Mouse (Mus musculus): ENCODE measurements around the gene Olfr350. TPM values are rescaled to one million over a fixed set of nuclear protein-coding genes. Genes with fewer than 3 reads are reported as not detected.

Gene Olfr350
- total RNA-seq (2014; fragmentation: Nextera tagmentation) (not detected in 2 replicates), total RNA-seq (2017) (not detected in 2 replicates)

DNA sequence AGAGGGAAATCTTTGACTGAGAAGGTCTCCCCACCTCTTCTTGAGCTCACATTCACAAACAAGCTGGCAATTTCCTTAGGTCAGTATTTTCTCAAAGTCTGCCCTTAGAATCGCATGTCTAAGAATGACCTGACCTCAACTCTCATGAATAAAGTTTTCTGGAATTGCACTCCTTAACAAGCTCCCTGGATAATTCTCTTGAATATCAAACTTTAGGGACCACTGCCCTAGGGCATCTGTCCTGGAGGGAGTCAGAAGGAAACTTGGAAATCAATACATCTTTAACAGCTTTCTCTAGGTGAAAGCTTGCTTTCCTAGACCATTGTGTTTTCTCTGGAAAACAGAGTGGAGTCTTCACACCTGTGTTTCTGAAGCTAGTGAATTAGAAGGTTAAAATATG lies at the start of gene Olfr350:
Olfr350 (plus strand) TSS at position 301 of the 400 bp plus-strand sequence.
- ATAC-seq (replicated peaks; ENCODE audit: poor library complexity, severe bottlenecking) = no peak

DNA sequence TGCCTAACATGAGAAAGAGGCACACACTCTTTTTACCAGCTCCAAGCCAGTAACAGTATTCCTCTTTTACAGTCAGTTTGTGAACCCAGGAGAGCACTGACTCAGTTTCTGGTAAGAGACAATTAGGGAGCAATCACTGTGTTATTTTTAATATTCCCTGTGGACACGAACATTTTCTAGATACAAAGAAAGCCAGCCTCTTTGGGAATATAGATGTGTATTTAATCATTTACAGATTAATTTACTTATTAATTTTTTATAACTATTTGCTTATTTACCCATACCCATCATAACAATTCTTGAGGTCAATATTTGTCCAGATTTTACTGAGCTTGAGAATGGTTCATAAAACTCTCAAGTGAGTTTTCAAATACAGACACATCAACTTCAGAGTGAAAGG lies 29.2 kb upstream of the Olfr350 start, which contains the start of gene Olfr3:
Olfr3 (minus strand) TSS at position 101 of the 400 bp plus-strand sequence.
- no peak for ATAC-seq (replicated peaks; ENCODE audit: poor library complexity, severe bottlenecking)

DNA sequence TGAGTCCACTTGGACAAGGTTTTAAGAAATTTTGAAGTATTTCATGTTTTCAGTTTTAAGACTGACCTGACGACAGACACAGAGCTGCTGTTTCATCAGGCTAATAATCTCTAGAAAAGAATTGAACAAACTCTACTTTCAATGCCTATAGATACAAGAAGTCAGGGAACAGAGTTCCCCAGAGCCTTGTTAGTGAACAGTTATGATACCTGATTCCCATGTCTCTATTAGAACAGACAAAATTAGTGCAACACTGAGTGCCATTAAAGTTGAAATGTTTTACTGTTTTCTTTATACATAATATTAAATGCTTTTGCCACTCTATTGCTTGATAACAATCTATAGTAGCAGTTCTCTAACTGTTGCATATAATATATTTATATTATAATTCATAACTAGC lies 16.4 kb downstream of the Olfr350 start, which contains the start of gene Olfr351:
Olfr351 (minus strand) TSS at position 101 of the 400 bp plus-strand sequence.
- ATAC-seq (replicated peaks; ENCODE audit: poor library complexity, severe bottlenecking) = no peak

DNA sequence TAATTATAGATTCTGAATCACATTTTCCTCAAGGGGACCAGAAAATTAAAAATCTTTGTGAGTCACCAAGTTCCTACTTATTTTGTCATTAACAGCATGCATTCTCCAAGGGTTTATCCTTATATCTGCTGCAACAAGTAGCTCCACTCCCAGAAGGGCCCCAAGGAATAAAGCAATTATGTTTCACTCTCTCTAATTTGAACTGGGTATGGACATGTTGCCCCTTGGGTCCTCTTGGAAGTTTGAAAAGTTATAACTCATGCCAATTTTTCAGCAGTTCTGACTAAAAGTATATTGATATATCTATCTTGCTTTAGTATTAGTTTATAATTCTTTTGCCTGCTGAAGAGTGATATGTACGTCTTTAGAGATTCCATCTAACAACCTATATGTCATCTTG lies 22.1 kb downstream of the Olfr350 start, which contains the start of gene Olfr352:
Olfr352 (plus strand) TSS at position 301 of the 400 bp plus-strand sequence.
- ATAC-seq (replicated peaks; ENCODE audit: poor library complexity, severe bottlenecking) = no peak

DNA sequence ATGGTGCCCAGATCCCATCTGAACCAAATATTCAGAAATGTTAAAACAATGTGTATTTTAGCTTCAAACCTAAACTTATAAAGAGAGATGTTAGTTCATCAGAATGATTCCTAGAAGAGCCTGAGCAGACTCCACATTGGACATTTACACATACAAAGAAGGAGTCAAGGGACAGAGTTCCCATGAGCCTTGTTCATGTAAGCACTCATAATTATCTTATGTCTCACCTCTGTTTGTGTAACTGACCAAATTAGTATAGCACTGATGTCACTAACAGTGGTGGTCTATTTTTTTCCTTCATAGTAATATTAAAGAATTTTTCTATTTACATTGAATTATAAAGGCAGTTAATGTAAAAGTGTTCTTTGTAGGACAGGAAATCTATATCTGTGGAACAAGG lies 46.7 kb downstream of the Olfr350 start, which contains the start of gene Olfr353:
Olfr353 (minus strand) TSS at position 101 of the 400 bp plus-strand sequence.
- ATAC-seq (replicated peaks; ENCODE audit: poor library complexity, severe bottlenecking) = no peak

DNA sequence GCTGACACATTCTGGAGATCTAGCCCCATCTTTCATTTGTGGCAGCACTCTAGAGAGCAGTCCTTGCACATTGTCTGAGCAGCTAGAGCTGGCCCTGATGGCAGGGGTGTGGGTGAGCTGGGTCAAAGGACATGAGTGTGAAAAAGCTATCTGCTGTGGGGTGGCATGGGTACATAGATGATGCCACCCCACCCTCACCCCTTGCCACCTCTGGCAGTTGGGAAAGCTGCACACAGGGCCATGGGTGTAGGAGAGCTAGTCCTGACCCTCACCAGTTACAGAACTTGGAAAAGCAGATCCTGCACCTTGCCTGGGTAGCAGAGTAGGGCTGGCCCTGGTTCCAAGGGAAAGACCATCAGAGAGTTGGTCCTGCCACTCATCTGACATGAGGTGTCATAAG lies 51.0 kb downstream of the Olfr350 start:
- ATAC-seq (replicated peaks; ENCODE audit: poor library complexity, severe bottlenecking) = no peak

Other genes with a start within 250 kb of the Olfr350 start
- not detected in 2 replicates for gene Olfr345, start 206.3 kb upstream of the Olfr350 start, total RNA-seq (2014; fragmentation: Nextera tagmentation)
- gene Olfr345, start 206.3 kb upstream of the Olfr350 start, total RNA-seq (2017) = not detected in 2 replicates
- gene Olfr346, start 160.5 kb upstream of the Olfr350 start, total RNA-seq (2014; fragmentation: Nextera tagmentation) = not detected in 2 replicates
- gene Olfr346, start 160.5 kb upstream of the Olfr350 start, total RNA-seq (2017) = not detected in 2 replicates
- gene Olfr347, start 114.4 kb upstream of the Olfr350 start, total RNA-seq (2014; fragmentation: Nextera tagmentation) = not detected in 2 replicates
- not detected in 2 replicates for gene Olfr347, start 114.4 kb upstream of the Olfr350 start, total RNA-seq (2017)
- not detected in 2 replicates for gene Olfr348, start 62.0 kb upstream of the Olfr350 start, total RNA-seq (2014; fragmentation: Nextera tagmentation)
- not detected in 2 replicates for gene Olfr348, start 62.0 kb upstream of the Olfr350 start, total RNA-seq (2017)
- not detected in 2 replicates for gene Olfr50, start 55.8 kb upstream of the Olfr350 start, total RNA-seq (2014; fragmentation: Nextera tagmentation)
- gene Olfr50, start 55.8 kb upstream of the Olfr350 start, total RNA-seq (2017) = not detected in 2 replicates
- gene Olfr3, start 29.3 kb upstream of the Olfr350 start, total RNA-seq (2014; fragmentation: Nextera tagmentation) = not detected in 2 replicates
- not detected in 2 replicates for gene Olfr3, start 29.3 kb upstream of the Olfr350 start, total RNA-seq (2017)
- gene Olfr351, start 16.4 kb downstream of the Olfr350 start, total RNA-seq (2014; fragmentation: Nextera tagmentation) = not detected in 2 replicates
- not detected in 2 replicates for gene Olfr351, start 16.4 kb downstream of the Olfr350 start, total RNA-seq (2017)
- not detected in 2 replicates for gene Olfr352, start 22.1 kb downstream of the Olfr350 start, total RNA-seq (2014; fragmentation: Nextera tagmentation)
- not detected in 2 replicates for gene Olfr352, start 22.1 kb downstream of the Olfr350 start, total RNA-seq (2017)
- not detected in 2 replicates for gene Olfr353, start 46.6 kb downstream of the Olfr350 start, total RNA-seq (2014; fragmentation: Nextera tagmentation)
- gene Olfr353, start 46.6 kb downstream of the Olfr350 start, total RNA-seq (2017) = not detected in 2 replicates
- not detected in 2 replicates for gene Olfr354, start 59.4 kb downstream of the Olfr350 start, total RNA-seq (2014; fragmentation: Nextera tagmentation)
- not detected in 2 replicates for gene Olfr354, start 59.4 kb downstream of the Olfr350 start, total RNA-seq (2017)
- gene Olfr355, start 82.6 kb downstream of the Olfr350 start, total RNA-seq (2014; fragmentation: Nextera tagmentation) = not detected in 2 replicates
- gene Olfr355, start 82.6 kb downstream of the Olfr350 start, total RNA-seq (2017) = not detected in 2 replicates
- not detected in 2 replicates for gene Olfr356, start 90.8 kb downstream of the Olfr350 start, total RNA-seq (2014; fragmentation: Nextera tagmentation)
- gene Olfr356, start 90.8 kb downstream of the Olfr350 start, total RNA-seq (2017) = not detected in 2 replicates
- not detected in 2 replicates for gene Olfr357, start 147.5 kb downstream of the Olfr350 start, total RNA-seq (2014; fragmentation: Nextera tagmentation)
- not detected in 2 replicates for gene Olfr357, start 147.5 kb downstream of the Olfr350 start, total RNA-seq (2017)
- not detected in 2 replicates for gene Olfr358, start 163.0 kb downstream of the Olfr350 start, total RNA-seq (2014; fragmentation: Nextera tagmentation)
- gene Olfr358, start 163.0 kb downstream of the Olfr350 start, total RNA-seq (2017) = not detected in 2 replicates
- gene Olfr360, start 219.4 kb downstream of the Olfr350 start, total RNA-seq (2014; fragmentation: Nextera tagmentation) = not detected in 2 replicates
- not detected in 2 replicates for gene Olfr360, start 219.4 kb downstream of the Olfr350 start, total RNA-seq (2017)
- not detected in 2 replicates for gene Olfr361, start 243.0 kb downstream of the Olfr350 start, total RNA-seq (2014; fragmentation: Nextera tagmentation)
- not detected in 2 replicates for gene Olfr361, start 243.0 kb downstream of the Olfr350 start, total RNA-seq (2017)